Mouse (Mus musculus): ENCODE measurements around the gene Rad54l2. TPM values are rescaled to one million over a fixed set of nuclear protein-coding genes. Genes with fewer than 3 reads are reported as not detected.

Rad54l2 gene
- total RNA-seq (2022): 1 to 10 TPM; 6.2 to 7.8 (median 7.2) TPM

- DNase-seq (ENCODE audit: low spot score in 2 of 2): peak; percentile 68 to 69
Measured at GRCm38 (mm10) chr9:106788812-106789321, at the start of gene Rad54l2. Gene Rad54l2, minus strand, starts transcription at chr9:106789194.

GRCm38 (mm10) chr9:106822381-106823104, 33.5 kb upstream of the Rad54l2 start:
- DNase-seq (ENCODE audit: low spot score in 2 of 2): peak; percentile 57 to 68

- peak; percentile 82 to 90 for DNase-seq (ENCODE audit: low spot score in 2 of 2)
Measured at GRCm38 (mm10) chr9:106821618-106822380, 32.8 kb upstream of the Rad54l2 start, which contains the start of gene Dcaf1. Gene Dcaf1, plus strand, starts transcription at chr9:106821874.

- DNase-seq (ENCODE audit: low spot score in 2 of 2): no peak
Measured at GRCm38 (mm10) chr9:106821050-106821617, 32.1 kb upstream of the Rad54l2 start.

GRCm38 (mm10) chr9:106819201-106819600, 30.2 kb upstream of the Rad54l2 start:
- DNase-seq (ENCODE audit: low spot score in 2 of 2): no peak

- no peak for DNase-seq (ENCODE audit: low spot score in 2 of 2)
Measured at GRCm38 (mm10) chr9:106818191-106818590, 29.2 kb upstream of the Rad54l2 start.

- no peak for DNase-seq (ENCODE audit: low spot score in 2 of 2)
Measured at GRCm38 (mm10) chr9:106806503-106806902, 17.5 kb upstream of the Rad54l2 start.

- no peak for DNase-seq (ENCODE audit: low spot score in 2 of 2)
Measured at GRCm38 (mm10) chr9:106790831-106791230, 1.8 kb upstream of the Rad54l2 start.

- DNase-seq (ENCODE audit: low spot score in 2 of 2): no peak
Measured at GRCm38 (mm10) chr9:106789363-106789762, 369 bp upstream of the Rad54l2 start.

- no peak for DNase-seq (ENCODE audit: low spot score in 2 of 2)
Measured at GRCm38 (mm10) chr9:106787979-106788811, 799 bp downstream of the Rad54l2 start.

- DNase-seq (ENCODE audit: low spot score in 2 of 2): no peak
Measured at GRCm38 (mm10) chr9:106785206-106785605, 3.8 kb downstream of the Rad54l2 start.

- no peak for DNase-seq (ENCODE audit: low spot score in 2 of 2)
Measured at GRCm38 (mm10) chr9:106783554-106783953, 5.4 kb downstream of the Rad54l2 start.

- DNase-seq (ENCODE audit: low spot score in 2 of 2): no peak
Measured at GRCm38 (mm10) chr9:106780086-106780485, 8.9 kb downstream of the Rad54l2 start.

- no peak for DNase-seq (ENCODE audit: low spot score in 2 of 2)
Measured at GRCm38 (mm10) chr9:106778319-106778718, 10.7 kb downstream of the Rad54l2 start.

GRCm38 (mm10) chr9:106777423-106777822, 11.6 kb downstream of the Rad54l2 start:
- DNase-seq (ENCODE audit: low spot score in 2 of 2): no peak

GRCm38 (mm10) chr9:106776116-106776515, 12.9 kb downstream of the Rad54l2 start:
- no peak for DNase-seq (ENCODE audit: low spot score in 2 of 2)

- no peak for DNase-seq (ENCODE audit: low spot score in 2 of 2)
Measured at GRCm38 (mm10) chr9:106771770-106772169, 17.2 kb downstream of the Rad54l2 start.

GRCm38 (mm10) chr9:106770216-106770615, 18.8 kb downstream of the Rad54l2 start:
- no peak for DNase-seq (ENCODE audit: low spot score in 2 of 2)

GRCm38 (mm10) chr9:106769781-106770180, 19.2 kb downstream of the Rad54l2 start:
- no peak for DNase-seq (ENCODE audit: low spot score in 2 of 2)

- DNase-seq (ENCODE audit: low spot score in 2 of 2): no peak
Measured at GRCm38 (mm10) chr9:106756421-106756820, 32.6 kb downstream of the Rad54l2 start.

- DNase-seq (ENCODE audit: low spot score in 2 of 2): no peak
Measured at GRCm38 (mm10) chr9:106755776-106756175, 33.2 kb downstream of the Rad54l2 start.

Measured in gastrocnemius, adult 8-10 months (tissue).